Mouse (Mus musculus) liver, embryonic 16.5 days (tissue): ENCODE measurements around the gene Gmds. TPM values are rescaled to one million over a fixed set of nuclear protein-coding genes. Genes with fewer than 3 reads are reported as not detected.

Experiments used
- ATAC-seq: fragments of 200-750 bp; cut with Nextera tagmentation; 2 replicates; pipeline ENCODE4 v1.8.0; 2017; ENCODE audit warnings: low read depth, mild to moderate bottlenecking, moderate number of reproducible peaks, moderate library complexity
- H3K27ac ChIP-seq: fragments of 300-500 bp; sonication (generic); 2 replicates; pipeline ENCODE4 v1.5.1; 2014; ENCODE audit warnings: mild to moderate bottlenecking, low read length
- H3K27me3 ChIP-seq: fragments of 300-500 bp; sonication (generic); 2 replicates; pipeline ENCODE4 v1.6.1; 2014; ENCODE audit warnings: low read depth, low read length, mixed read lengths; ENCODE audit not compliant: control insufficient read depth, insufficient read depth
- H3K36me3 ChIP-seq: fragments of 300-500 bp; sonication (generic); 2 replicates; pipeline ENCODE4 v1.6.1; 2014; ENCODE audit warnings: mild to moderate bottlenecking; ENCODE audit not compliant: control insufficient read depth, insufficient read depth
- H3K4me1 ChIP-seq: fragments of 300-500 bp; sonication (generic); 2 replicates; pipeline ENCODE4 v1.6.1; 2014; ENCODE audit warnings: low read depth, low read length, mixed read lengths; ENCODE audit not compliant: control insufficient read depth
- H3K4me2 ChIP-seq: fragments of 300-500 bp; sonication (generic); 2 replicates; pipeline ENCODE4 v1.6.1; 2014; ENCODE audit warnings: low read depth, low read length, mixed read lengths
- H3K4me3 ChIP-seq: fragments of 300-500 bp; sonication (generic); 2 replicates; pipeline ENCODE4 v1.5.1; 2014; ENCODE audit warnings: low read depth, mild to moderate bottlenecking, low read length
- H3K9ac ChIP-seq: fragments of 300-500 bp; sonication (generic); 2 replicates; pipeline ENCODE4 v1.6.1; 2014; ENCODE audit warnings: low read depth, low read length
- H3K9me3 ChIP-seq: fragments of 300-500 bp; sonication (generic); replicated peaks from 2 replicates; pipeline ENCODE4 v1.6.1; 2016; ENCODE audit warnings: low read length; ENCODE audit not compliant: control insufficient read depth
- WGBS: fragments of 180-500 bp; shearing (Covaris S2); extraction: QIAGEN DNeasy Blood & Tissue Kit; methylation state at CpG from one replicate; pipeline ENCODE4 v1.1.7; 2014; ENCODE audit not compliant: insufficient replicate concordance; 5-methylcytosine and 5-hydroxymethylcytosine counted together
- polyA plus RNA-seq: library from polyadenylated mRNA; unstranded; fragments of >200 nt; fragmentation: Nextera tagmentation; extraction: Ambion mirVana; gene quantifications from 2 replicates; pipeline ENCODE4 v1.2.1, GENCODE M21; 2015

Gene Gmds
- polyA plus RNA-seq, 1 experiment from 2014 or later, result 6.8 TPM

DNA sequence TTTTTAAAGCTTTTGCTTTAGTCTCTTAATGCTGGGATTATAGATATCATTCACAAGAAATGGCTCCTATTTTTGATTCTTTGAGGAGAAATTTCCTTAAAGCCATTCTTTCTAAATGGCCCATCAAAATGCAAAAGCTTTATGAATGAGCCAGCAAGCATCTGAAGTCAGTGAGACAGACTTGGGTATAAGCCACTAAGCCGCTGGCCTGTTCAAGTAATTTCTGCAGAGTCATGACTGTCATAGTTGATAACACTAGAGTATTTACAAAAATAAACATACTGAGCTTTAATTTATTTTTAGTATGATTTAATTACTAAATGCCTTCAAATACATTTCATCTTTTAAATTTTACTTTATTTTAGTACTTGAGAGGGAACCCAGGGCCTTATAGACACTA is 297.7 kb downstream of the Gmds start:
- no peaks in the 10 kb centered on the region for H3K36me3 ChIP-seq
- no peak for ATAC-seq
- H3K27ac ChIP-seq, result no peak overlapping the region
- H3K4me2 ChIP-seq, result no peak overlapping the region
- H3K4me1 ChIP-seq, result no peaks in the 10 kb centered on the region
- no peak overlapping the region for H3K4me3 ChIP-seq
- H3K9me3 ChIP-seq, result no peaks in the 10 kb centered on the region
- no peak overlapping the region for H3K9ac ChIP-seq
- WGBS, result 41% methylated on average over 1 of the region's 1 CpGs
- no peaks in the 10 kb centered on the region for H3K27me3 ChIP-seq

DNA sequence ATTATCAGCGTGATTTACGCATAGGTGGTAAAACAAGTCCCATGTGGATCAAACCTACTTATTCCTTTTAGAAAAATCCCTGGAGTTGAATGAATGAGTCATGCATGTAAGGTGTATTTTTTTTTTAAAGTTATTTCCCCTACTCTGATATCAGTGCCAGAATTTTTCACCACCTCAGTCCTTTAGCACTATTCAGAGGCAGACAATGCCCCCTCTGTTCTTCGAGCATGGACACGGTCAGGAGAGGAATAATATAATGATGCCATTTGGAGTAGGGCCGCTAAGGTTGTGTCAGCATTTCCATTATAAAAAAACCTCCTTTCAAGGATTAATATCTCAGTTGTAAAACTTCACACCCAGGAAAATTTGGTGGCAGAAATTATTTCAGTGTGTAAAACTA is 301.6 kb downstream of the Gmds start:
- Histone ChIP-seq H3K36me3 (no peaks in the 10 kb centered on the region), H3K9ac (no peak overlapping the region), H3K9me3 (no peaks in the 10 kb centered on the region), H3K4me3 (no peak overlapping the region), H3K4me1 (no peaks in the 10 kb centered on the region), H3K27me3 (no peaks in the 10 kb centered on the region), H3K4me2 (no peak overlapping the region), H3K27ac (no peak overlapping the region)
- no peak for ATAC-seq
- 76% methylated on average over 5 of the region's 5 CpGs for WGBS

DNA sequence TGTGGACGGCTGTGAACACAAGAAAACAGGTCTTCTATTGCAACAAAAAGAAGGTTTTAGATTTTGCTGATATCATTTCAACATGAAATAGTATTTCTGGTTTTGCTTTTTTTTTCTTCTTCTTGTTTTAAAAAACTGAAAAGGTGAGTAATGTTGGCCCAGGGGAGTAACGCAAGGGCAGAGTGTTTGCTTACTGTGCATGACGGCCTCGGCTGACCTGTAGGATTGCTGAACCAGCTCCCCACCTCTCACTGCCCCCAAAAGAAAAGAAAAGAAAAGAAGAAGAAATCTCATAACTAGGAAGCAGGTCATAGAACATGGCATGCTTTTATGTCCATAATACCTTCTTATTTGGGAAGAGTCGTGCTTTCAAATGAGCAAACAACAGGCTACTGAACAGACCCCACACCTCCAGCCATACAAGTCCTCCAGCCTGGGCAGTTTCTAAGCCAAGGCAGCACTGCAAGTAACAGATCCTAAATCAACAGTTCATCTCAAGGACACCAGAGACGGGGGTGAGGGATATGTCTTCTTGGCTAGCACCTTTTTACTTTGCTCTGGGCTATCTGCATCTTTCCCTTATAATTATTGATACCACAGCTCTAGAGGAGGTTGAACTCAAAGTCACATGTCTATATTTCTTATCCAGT is 303.6 kb downstream of the Gmds start:
- 64% methylated on average over 6 of the region's 6 CpGs for WGBS
- Histone ChIP-seq H3K4me3 (no peak overlapping the region), H3K4me1 (no peaks in the 10 kb centered on the region), H3K36me3 (no peaks in the 10 kb centered on the region), H3K27me3 (no peaks in the 10 kb centered on the region), H3K4me2 (no peak overlapping the region), H3K9me3 (no peaks in the 10 kb centered on the region), H3K27ac (no peak overlapping the region), H3K9ac (no peak overlapping the region)
- no peak for ATAC-seq

- Histone ChIP-seq H3K9ac (no peak overlapping the region), H3K27ac (no peak overlapping the region), H3K36me3 (no peaks in the 10 kb centered on the region), H3K27me3 (no peaks in the 10 kb centered on the region), H3K4me2 (no peak overlapping the region), H3K4me1 (no peaks in the 10 kb centered on the region), H3K9me3 (no peaks in the 10 kb centered on the region), H3K4me3 (no peak overlapping the region)
- WGBS, result 72% methylated on average over 8 of the region's 8 CpGs
- ATAC-seq, result no peak
Observed at GRCm38 (mm10) chr13:32034139-32034538, 304.4 kb downstream of the Gmds start.

DNA sequence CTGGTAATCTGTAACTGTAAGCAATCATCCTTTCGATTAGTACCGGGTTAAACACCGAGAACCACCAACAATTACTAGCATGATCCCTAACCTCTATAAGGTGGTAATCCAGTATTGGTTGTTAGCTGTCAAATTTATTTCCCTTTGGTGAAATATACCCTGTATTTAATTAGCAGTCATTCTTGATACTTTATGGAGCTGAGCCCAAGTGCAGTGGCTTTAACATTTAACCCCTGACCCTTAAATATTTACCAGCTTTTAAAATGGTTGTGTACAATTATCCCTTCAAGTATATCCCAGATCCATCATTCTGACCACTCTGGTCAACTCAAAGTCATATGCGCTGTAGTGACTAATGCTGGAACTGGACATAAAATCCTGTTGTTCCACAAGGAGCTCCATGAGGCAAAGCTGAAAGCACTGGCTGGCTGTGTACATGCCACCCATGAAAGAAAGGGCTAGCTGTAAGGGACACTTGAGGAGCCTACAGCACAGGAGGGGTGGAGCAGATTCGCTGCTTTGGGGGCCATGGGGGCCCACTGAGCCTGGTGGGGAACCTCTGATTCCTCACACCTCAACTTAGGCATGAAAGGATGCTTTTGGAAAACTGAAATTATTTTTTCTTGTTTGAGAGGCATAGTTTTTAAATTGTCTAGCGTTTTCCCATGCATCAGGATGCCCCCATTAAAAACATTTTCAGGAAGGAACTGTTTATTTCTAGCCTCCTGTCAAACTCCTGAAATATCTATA is 312.1 kb downstream of the Gmds start:
- 69% methylated on average over 6 of the region's 6 CpGs for WGBS
- Histone ChIP-seq H3K9ac (no peak overlapping the region), H3K4me1 (no peaks in the 10 kb centered on the region), H3K36me3 (no peaks in the 10 kb centered on the region), H3K27me3 (no peaks in the 10 kb centered on the region), H3K27ac (no peak overlapping the region), H3K4me3 (no peak overlapping the region), H3K4me2 (no peak overlapping the region), H3K9me3 (no peaks in the 10 kb centered on the region)
- ATAC-seq, result no peak

DNA sequence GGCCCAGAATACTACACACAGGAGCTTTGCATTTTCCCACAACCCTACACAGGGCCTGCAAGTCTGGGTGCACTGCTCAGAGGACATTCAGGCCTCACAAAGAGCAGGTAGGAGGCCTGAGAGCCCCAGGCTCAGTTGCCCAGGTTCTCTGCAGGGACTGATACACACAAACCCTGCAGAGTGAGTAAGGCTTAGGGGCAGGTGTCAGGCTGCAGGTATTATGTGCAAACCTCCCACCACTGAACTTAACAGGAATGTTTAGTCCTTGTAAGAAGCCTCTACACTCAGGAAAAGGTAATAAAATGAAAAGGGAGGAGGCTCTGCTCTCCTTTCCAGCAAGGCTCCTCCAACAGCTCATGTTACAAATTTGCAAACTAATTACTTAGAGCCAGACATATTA is 313.7 kb downstream of the Gmds start:
- Histone ChIP-seq H3K27ac (no peak overlapping the region), H3K4me2 (no peak overlapping the region), H3K27me3 (no peaks in the 10 kb centered on the region), H3K9me3 (no peaks in the 10 kb centered on the region), H3K4me3 (no peak overlapping the region), H3K4me1 (no peaks in the 10 kb centered on the region), H3K36me3 (no peaks in the 10 kb centered on the region), H3K9ac (no peak overlapping the region)
- ATAC-seq, result no peak

DNA sequence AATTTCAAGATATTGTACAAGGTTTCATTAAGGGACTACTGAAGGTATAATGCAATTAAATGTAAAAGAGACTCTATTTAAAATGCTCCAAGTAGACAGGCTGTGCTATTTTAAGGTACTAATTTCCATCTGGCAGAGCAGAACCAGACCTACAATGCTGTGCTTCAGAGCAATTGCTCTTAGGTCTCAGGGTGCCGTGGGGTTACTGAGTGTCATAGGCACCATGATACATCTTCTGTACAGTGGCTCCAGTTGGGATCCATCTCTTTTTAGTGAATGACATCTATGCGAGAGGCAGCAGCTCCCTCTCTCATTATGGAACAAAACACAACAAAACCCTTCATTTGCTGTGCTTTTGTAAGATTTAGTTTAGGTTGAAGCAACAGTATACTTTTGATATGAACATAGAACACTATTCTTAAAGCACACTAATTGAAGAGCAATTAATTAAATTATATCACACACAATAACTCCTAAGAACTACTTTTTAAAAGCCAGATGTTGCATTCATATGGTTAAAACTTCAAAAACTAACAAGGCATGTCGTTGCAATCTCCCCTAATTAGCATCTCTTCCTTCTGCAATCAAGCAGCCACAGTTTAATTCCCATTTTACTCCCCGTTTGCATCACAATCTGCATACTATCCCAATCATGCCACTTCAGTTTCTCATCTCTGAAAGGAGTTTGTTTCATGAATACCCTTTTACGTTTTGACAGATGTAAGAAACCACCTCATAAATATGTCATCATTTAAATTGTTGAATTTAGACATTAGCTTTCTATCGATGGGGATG is 317.9 kb downstream of the Gmds start:
- Histone ChIP-seq H3K27ac (no peak overlapping the region), H3K36me3 (no peaks in the 10 kb centered on the region), H3K9me3 (no peaks in the 10 kb centered on the region), H3K4me1 (no peaks in the 10 kb centered on the region), H3K4me2 (no peak overlapping the region), H3K27me3 (no peaks in the 10 kb centered on the region), H3K4me3 (no peak overlapping the region), H3K9ac (no peak overlapping the region)
- WGBS, result 60% methylated on average over 6 of the region's 6 CpGs
- no peak for ATAC-seq

GRCm38 (mm10) chr13:32019256-32019620 is 319.3 kb downstream of the Gmds start:
- no peaks in the 10 kb centered on the region for H3K9me3 ChIP-seq
- no peaks in the 10 kb centered on the region for H3K27me3 ChIP-seq
- no peak for ATAC-seq
- H3K27ac ChIP-seq, result no peak overlapping the region
- no peaks in the 10 kb centered on the region for H3K36me3 ChIP-seq
- H3K4me1 ChIP-seq, result no peaks in the 10 kb centered on the region
- no peak overlapping the region for H3K4me2 ChIP-seq
- H3K9ac ChIP-seq, result no peak overlapping the region
- no peak overlapping the region for H3K4me3 ChIP-seq
